Mouse (Mus musculus): ENCODE measurements around the gene Bcl2.

Bcl2 gene

DNA sequence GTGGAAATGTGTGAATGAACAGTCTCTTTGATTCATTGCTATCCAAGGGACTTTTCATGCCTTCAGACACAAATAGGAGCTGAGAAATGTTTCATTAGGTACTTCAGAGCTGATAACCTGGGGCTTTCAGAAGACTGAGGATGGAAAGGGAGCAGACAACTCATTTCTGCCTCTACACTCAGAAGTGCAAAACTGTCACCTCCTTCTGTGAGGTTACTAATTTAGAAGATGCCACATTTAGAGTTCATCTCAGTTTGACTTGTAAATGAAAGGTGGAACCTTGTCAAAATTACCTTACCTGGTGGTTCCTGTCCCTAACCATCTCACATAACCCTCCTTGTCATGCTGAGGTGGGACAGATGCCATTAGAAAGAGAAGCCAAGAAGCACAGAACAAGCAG, 128.7 kb downstream of the Bcl2 start:
- DNase-seq (ENCODE audit: low spot score in 2 of 2), result no peak

DNA sequence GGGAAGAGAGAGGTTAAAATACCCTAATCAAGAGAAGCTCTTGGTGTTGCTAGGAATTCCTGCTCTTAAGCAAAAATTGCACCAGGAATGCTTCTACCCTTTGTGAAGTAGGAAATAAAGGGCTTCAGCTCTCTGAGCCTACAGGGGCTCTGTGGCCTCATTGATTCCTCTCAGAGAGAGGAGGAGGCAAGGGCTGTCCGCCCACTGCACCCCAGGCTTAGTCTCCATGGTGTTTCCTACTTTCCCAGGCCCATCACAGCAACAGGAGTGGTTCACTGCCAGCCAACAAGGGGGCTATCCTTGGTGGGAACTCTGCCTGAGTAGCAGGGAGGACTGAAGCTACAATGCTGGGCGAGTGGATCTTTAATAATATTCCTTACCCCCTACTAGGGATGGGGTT, 129.2 kb downstream of the Bcl2 start:
- no peak for DNase-seq (ENCODE audit: low spot score in 2 of 2)

DNA sequence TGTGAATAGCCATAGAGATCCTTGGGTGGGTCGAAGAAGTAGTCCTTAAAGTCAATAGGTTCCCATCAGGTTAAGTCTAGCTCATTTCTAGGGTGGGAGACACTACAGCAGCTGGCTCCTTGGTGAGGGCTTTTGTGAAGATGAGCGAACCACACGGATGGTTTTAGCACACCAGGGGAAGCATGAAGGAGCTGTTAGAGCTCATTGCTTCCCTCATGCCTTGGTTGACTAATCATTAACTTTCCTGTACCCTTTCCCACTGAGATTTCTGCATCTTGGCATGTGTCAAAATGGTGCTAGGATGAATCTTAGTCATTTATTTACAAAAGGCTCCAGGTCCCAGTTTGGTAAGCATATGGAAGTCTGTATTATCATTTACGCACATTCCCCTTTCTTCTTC, 129.8 kb downstream of the Bcl2 start:
- no peak for DNase-seq (ENCODE audit: low spot score in 2 of 2)

DNA sequence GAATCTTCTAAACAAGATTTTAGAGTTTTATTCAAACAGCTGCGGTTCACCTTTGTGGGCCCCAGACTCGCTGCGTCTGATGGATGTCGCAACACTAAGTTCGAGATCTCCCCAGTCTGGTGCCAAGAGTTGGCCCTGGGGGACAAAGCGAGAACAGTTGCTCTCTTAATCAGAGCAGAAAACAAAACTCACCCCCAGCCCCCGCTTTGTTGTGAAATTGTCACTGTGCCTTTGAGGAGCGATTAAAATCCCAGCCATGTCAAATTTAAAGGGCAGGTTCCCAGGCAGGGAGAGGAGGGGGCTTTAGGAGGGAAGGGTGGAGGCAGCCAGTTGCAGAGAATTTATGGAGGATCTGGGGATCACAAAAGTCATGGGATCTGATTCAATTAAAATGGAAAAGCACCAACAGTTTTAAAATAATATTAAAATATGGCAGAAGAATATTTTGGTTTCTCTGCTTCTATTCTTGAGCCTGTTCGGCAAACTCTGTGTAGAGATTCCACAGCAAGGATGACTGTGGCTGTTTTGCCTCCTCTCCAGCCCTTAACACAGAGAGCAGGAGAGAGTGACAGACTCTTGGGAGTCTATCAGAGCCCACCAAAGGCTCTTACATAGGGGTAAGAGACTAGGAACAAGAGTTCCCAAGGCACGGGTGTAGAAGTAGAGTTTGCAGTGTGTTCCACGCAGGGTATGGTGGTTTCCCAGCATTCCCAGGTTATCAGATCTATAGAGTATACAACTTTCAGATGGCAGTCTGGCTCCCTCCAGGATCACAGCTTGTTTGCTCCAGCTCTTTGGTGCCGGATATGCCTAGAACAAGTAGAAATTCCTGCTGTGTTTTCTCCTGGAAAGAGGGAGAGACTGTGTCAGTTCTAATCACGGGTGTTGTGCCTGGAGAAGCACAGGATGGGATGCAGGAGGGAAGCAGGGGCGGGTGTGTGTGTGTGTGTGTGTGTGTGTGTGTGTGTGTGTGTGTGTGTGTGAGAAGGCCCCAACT, 130.5 kb downstream of the Bcl2 start:
- DNase-seq (ENCODE audit: low spot score in 2 of 2), result no peak

DNA sequence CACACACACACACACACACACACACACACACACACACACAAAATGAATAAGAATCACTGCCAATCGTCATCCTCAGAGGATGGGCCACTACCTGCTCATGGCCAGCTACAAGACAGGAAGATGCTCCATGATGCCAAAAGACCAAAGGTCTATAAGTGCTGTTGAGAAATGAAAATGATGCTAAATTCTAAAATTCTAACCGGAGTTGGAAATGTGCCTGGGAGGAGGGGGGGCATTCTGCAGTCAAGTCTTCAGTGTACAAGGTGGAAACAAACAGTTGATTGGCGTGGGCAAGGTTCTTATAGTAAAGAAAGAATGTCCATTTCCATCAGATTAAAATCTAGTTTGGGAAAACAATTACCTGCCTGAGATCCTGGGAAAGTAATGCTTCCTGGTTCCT, 131.3 kb downstream of the Bcl2 start:
- DNase-seq (ENCODE audit: low spot score in 2 of 2), result no peak

DNA sequence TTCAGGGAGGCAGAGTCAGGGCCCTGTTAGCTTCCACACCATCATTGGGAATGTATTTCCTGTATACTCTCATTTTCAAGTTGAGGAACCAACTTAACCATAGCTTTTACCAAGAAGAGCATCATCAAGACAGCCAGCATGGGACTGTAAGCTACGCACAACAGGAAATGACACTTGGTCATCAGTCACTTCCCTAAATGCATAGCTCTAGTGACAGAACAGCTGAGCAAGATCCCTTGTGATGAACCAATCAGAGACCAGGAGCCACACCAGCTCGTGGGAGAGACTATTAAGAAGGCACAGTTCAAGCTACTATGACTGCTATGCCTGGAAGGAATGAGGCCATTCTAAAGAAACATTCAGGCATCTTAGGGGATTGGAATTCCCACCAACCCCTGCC, 132.3 kb downstream of the Bcl2 start:
- no peak for DNase-seq (ENCODE audit: low spot score in 2 of 2)

DNA sequence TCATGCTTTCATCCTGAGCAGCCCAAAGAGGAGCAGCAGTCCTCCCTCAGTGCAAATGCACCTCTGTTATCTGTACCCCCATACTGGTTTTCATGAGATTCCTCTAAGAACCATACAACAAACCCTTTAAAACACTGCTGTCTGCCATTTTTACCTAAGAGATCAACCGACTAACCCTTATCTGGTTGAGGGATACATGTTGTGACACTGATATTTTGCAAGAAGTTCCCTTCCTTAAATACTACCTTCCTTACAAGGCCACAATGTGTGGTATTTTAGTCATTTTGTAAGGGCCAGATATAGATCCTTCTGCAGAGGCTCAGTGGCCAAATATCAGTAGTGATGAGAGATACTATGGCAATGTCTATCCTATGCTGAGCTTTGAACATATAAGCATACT, 134.3 kb downstream of the Bcl2 start:
- no peak for DNase-seq (ENCODE audit: low spot score in 2 of 2)

DNA sequence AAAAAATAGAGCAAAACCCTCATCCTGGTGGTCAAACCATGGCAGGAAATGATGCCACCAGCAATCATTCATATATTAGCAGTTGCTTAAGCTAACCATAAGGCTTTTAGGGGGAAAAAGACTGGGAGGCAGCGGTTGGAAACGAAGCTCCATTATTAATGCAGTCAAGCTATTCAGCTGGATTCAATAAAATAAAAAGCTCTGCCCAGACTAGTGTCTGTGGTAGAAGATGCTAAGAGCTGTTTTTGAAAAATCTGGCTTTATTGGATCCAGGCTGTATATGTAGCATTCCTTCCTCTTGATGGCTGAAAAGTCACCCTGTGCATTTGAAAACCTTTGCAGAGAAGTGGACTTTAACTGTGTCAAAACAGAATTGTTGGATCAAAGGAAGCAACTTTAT, 141.6 kb downstream of the Bcl2 start:
- DNase-seq (ENCODE audit: low spot score in 2 of 2), result no peak

DNA sequence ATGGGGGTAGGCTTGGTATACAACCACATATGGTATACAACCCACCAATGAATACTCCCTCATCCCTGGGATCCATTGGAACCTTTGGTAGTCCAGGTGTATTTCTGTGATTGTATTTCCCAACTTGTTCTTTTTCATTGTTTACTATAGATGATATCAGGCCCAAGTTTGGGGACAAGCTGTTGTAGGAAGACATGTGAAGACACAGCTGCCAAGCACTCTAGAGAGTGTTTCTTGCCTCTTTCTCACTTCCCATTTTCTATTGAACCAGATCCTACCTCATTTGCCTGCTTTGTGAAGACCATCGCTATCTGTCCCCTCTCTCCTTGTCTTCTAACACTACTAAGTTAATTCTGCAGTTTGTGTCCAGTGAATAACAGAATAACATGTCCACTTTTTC, 143.2 kb downstream of the Bcl2 start:
- no peak for DNase-seq (ENCODE audit: low spot score in 2 of 2)

DNA sequence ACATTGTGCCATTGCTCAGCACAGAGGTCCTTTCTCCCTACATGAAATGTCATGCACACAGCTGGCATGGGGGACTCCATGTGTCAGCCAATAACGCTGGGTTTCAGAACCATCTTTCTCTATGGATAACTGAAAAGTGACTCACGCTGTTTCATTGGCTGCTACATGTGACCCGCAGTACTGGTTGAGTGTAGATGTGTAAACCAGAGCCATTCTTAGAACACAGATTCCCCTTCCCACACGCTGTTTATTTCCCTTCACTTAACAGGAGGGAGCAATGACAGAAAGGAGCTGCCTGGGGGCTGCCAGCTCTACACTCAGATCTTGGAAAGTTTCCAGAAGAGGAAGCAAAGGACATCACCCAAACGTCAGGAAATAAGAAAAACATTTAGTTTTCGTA, 143.7 kb downstream of the Bcl2 start:
- DNase-seq (ENCODE audit: low spot score in 2 of 2), result no peak

DNA sequence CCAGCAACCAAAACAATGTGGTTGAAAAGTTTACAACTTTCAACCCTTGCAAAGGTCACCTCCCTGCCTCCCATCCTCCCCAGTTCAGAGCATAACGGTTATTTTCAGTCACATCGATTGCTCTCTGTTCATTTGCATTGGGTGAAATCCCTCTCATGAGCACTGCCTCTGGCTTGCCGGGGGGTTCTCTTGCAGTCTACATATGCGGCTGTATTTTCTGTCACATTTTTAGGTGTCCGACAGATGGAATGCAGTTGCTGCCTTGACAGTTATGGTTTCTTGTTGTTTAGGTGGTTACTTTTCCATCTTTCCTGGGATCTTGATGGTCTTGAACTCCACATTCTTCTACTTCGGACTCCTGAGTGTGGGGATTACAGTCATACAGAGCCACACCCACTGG, 144.4 kb downstream of the Bcl2 start:
- no peak for DNase-seq (ENCODE audit: low spot score in 2 of 2)

DNA sequence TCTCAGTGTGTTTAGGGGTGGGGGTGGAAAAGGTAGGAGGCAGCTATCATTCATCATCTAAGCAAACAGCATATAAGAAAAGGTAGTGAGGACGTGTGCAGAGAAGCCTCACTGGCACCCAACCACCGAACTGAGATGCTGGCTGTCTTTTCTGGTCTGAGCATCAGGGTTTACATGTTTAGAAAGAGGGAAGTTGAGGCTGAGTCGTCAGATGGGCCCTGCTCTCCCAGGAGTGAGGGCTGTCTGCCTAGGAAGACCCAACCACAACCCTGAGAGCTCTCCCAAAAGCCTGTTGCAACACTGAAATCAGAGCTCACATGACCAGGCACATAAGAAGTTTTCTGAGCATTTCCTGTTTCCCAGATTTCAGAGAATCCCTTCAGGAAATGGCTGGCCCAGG, 145.2 kb downstream of the Bcl2 start:
- DNase-seq (ENCODE audit: low spot score in 2 of 2), result no peak

DNA sequence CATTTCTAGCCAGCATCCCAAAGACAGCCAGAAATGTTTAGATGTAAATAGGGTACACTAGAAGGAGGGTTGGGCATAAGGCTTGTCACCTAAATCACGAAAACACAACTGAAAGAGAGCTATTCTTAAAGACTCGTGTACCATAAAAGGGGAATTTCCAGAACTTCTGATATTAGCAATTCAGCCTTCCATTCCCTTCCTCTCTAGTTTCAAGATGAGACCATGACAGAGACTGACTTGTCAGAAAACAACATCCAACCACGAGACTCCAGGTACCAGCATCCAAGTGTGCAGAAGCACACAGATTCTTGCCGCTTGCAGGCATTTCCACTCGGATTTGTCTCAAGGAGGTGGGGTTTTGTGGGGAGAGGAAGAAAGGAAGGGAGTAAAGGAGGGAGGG, 146.6 kb downstream of the Bcl2 start:
- no peak for DNase-seq (ENCODE audit: low spot score in 2 of 2)

DNA sequence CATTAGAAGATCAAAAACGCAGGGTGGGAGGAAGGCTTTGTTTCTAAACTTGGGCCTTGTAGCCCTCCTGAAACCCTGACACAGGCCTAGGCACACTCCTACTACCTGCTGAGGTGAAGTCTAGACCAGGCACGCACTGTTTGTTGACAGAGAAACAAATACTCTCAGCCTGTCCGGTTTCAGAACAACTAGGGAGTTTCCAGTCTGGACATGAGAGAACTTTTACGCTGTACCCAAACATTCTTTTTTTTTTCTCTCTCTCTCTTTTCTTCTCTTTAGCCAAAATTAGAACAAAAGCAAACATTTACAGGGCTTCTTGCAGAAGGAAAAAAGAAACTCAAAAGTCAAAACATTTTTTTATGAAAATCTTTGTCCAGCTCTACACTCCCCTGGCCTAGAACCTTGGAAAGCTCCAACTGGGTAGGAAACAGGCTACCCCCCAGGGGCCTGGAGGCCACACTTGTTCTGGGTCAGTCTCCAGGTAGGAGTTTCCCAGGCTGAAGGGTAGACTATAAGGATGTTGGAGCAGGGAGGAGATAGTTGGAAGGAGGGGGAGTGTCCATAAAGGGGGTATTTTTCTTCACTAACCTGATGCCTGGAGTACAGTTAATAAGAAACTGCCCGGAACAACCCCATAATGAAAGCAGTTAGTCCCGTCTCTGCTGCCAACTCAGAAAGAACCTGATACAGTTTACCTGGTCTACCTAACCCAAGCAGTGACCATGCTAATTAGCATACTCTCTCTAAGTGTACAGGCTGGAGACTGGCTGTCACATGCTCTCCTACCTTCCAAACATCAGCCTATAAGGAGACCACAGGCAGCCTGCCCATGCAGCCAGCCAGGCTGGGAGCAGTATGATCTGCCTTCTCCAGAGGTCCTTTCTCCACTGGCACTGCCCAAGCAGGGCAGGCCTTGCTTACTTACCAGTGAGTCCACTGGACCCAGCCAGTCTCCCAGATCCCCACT, 147.7 kb downstream of the Bcl2 start:
- no peak for DNase-seq (ENCODE audit: low spot score in 2 of 2)

DNA sequence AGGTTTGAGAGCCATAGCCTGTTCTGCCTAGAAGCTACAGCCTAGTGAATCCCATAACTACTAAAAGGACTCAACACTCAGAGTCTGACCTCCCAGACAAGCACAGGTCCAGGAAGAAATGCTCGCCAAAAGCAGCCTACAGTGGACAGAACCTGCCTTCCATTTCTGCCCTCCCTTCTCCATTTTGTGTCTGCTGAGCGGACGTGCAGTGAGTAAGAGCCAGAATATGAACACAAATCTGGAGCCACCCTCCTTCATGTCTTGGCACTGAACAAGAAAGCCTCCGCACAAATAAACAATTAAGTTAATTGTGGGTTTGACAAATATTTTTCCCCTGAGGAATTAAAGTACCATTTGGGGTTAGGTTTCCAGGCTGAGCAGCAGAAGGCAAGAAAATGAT, 148.8 kb downstream of the Bcl2 start:
- no peak for DNase-seq (ENCODE audit: low spot score in 2 of 2)

DNA sequence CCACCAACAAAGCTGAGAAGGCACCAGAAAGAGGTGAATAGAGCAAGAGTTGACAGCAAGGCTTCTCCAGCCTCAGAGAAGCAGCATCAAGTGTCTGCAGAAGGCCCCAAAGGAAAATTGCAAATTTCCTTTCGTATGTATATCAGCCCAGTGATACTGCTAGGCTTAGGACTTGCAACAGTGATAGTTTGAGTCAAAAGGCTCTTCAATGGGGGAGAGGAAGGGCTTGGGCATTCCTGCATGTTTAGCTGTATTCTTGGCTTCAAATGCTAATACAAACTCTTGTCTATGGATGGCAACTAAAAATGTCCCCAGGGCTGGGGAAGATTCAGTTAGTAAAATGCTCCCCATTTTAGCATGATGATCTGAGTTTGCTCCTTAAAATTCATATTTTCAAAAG, 149.6 kb downstream of the Bcl2 start:
- DNase-seq (ENCODE audit: low spot score in 2 of 2), result no peak

DNA sequence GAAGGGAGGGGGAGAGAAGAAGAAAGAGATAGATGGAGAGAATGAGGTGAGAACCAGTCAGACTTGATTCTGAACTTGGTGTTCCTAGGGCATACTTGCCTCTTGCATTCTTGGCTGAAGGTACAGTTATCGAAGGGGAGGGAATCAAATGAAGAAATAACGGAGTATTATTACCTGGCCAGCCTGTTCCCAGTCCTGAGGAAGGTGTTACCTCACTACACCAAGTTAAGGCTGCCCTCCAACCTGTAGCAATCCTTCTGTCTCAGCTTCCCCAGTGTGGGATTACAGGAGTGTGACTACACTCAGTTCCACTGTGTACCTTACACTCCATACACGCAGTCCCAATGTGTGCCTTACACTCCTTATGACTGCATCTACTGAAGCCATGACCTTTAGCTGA, 151.3 kb downstream of the Bcl2 start:
- DNase-seq (ENCODE audit: low spot score in 2 of 2), result no peak

DNA sequence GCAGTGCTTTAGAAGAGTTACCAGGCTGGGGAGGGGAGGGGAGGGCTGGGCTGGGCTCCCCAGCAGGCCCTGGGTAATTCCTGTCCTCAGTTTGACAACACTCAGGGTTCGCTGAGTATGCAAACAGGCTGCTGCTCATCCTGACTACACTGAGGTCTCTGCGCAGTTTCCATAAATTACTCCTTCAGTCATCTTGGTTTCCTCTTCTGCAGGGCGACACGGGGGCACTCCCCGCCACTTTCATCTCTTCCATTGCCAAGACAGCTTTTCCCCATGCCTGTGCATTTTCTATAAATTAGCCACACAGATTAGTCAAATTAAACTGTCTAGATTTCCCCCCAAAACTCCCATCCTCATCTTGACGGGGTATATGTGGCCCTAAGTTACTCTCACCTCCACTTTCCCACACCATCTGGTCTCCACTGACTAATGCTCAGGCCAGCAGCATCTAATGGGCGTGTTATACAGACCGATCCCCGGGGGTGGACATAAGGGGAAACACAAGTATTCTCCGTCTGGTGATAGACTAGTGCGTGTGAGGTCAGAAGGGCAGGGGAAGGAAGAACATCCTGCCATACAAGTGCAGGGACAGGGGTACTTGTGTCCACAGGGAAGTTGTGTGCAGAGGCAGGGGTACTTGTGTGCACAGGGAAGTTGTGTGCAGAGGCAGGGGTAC, 152.9 kb downstream of the Bcl2 start:
- no peak for DNase-seq (ENCODE audit: low spot score in 2 of 2)

DNA sequence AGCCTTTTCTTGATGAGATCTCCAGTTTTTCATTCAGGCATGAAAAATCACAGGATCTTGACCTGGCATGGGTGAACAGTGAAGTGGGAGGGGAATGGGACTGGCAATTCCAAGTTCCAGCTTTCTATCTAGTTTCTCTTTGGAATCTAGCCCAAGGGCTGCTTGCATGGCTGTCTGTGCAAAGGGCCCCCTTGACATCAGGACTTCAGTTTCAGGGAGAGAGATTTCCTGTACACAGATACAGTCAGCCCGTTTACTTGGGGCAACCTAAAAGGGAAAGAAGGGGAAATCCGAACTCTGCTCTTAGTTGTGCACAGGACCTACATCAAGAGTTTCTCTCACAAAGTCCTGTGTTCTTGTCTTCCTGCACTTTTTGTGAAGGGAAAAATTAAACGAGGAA, 154.0 kb downstream of the Bcl2 start:
- DNase-seq (ENCODE audit: low spot score in 2 of 2), result no peak

DNA sequence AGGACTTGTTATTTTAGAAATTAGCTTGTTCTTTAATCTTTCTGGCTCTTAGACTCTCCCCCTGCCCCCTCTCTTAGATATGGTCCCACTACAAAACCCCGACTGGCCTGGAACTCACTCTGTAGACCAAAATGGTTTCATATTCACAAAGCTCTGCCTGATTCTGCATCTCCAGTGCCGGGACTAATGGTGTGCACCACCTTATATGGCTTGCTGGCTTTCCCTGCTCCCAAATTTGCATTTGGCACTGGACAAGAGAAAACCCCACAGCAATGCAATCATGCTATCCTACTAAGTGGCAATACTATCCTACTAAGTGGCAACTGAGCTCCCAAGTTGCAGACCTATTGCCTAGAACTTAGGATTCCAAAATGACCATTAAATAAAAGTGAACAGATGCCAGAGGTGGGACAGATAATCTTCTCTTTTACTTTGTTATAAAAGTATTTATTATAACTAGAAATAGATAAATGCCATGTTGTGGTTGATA, 154.9 kb downstream of the Bcl2 start:
- DNase-seq (ENCODE audit: low spot score in 2 of 2), result no peak

DNA sequence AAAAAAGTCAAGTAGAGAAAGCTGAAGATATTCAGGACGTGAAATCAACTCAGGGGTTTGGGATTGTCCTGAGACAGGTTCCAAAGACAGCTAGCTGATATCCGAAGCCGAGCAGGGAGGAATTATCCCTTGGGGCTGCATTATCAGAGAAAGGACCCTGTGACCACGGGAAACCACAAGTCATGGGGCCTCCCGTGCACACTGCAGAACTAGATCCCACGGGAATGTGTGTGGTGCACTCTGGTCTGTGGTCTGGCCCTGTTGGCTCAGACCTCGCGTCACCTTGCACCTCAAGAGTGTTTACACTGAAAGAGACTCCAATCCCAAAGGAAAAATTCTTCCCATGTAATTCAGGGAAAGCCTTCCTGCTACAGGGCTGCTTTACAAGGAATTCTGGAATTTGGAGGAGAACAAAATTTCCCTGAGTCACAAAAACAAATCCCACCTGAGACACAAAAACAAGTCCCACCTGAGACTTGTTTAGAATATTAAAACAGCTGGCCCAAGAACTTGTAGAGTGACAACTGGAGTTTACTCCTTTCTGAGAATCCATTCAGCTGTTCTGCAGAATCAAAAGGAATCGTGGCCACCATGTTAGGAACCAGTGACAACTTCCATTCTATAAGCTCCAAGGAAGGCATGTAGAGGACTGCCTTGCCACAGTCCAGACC, 158.4 kb downstream of the Bcl2 start:
- no peak for DNase-seq (ENCODE audit: low spot score in 2 of 2)

All from right cerebral cortex, postnatal 36 days (tissue).